Mouse (Mus musculus) embryonic facial prominence, embryonic 10.5 days (tissue): ENCODE data around the gene Lgr6. TPM values are rescaled to one million over a fixed set of nuclear protein-coding genes. Genes with fewer than 3 reads are reported as not detected.

Source experiments
- DNase-seq: peaks from one replicate; pipeline ENCODE4 v3.0.0-alpha.2; 2017; ENCODE audit warnings: low spot score
- H3K27ac ChIP-seq: fragments of 300-500 bp; sonication (generic); replicated peaks from 2 replicates; pipeline ENCODE4 v1.5.1; 2016; ENCODE audit warnings: mild to moderate bottlenecking
- H3K27me3 ChIP-seq: fragments of 300-500 bp; sonication (generic); replicated peaks from 2 replicates; pipeline ENCODE4 v1.6.1; 2016; ENCODE audit warnings: low read depth, mild to moderate bottlenecking; ENCODE audit not compliant: poor library complexity, severe bottlenecking
- H3K36me3 ChIP-seq: fragments of 300-500 bp; sonication (generic); replicated peaks from 2 replicates; pipeline ENCODE4 v1.6.1; 2016; ENCODE audit warnings: mild to moderate bottlenecking, moderate library complexity
- H3K4me1 ChIP-seq: fragments of 300-500 bp; sonication (generic); 2 replicates; pipeline ENCODE4 v1.6.1; 2016
- H3K4me3 ChIP-seq: fragments of 300-500 bp; sonication (generic); 2 replicates; pipeline ENCODE4 v1.5.1; 2016; ENCODE audit warnings: mild to moderate bottlenecking, moderate library complexity
- H3K9me3 ChIP-seq: fragments of 300-500 bp; sonication (generic); 2 replicates; pipeline ENCODE4 v1.6.1; 2016; ENCODE audit warnings: mild to moderate bottlenecking
- WGBS: fragments of 180-500 bp; shearing (Covaris S2); methylation state at CpG from one replicate; pipeline ENCODE4 v1.1.7; 2016; 5-methylcytosine and 5-hydroxymethylcytosine counted together
- polyA plus RNA-seq: library from polyadenylated mRNA; unstranded; fragments of >200 nt; fragmentation: Nextera tagmentation; extraction: Ambion mirVana; gene quantifications from 2 replicates; pipeline ENCODE4 v1.2.1, GENCODE M21; 2016

Gene Lgr6
- polyA plus RNA-seq, 1 experiment from 2014 or later: 1.1 TPM

GRCm38 (mm10) chr1:134960634-134961033, 144.4 kb downstream of the Lgr6 start:
- Histone ChIP-seq H3K4me3 (no peak overlapping the region), H3K4me1 (peaks cover 23% of the 10 kb centered on the region), H3K36me3 (peaks cover 7% of the 10 kb centered on the region), H3K27ac (no peak overlapping the region), H3K9me3 (no peaks in the 10 kb centered on the region), H3K27me3 (no peaks in the 10 kb centered on the region; the same call in 1 of the 2 replicates)
- 65% methylated on average over 7 of the region's 7 CpGs for WGBS
- DNase-seq: no peak

- under 1% methylated on average over 39 of the region's 39 CpGs for WGBS
- peak; percentile 95 for DNase-seq
- Histone ChIP-seq H3K27me3 (no peaks in the 10 kb centered on the region; the same call in 1 of the 2 replicates), H3K4me3 (peak within 1 kb of the TSS; percentile 93), H3K36me3 (no peaks in the 10 kb centered on the region), H3K27ac (peak within 1 kb of the TSS; percentile 94), H3K4me1 (peaks cover 23% of the 10 kb centered on the region), H3K9me3 (no peaks in the 10 kb centered on the region)
Measured at GRCm38 (mm10) chr1:134955637-134956176, 149.4 kb downstream of the Lgr6 start, which contains the start of gene Ppp1r12b. Gene Ppp1r12b, minus strand, starts transcription at chr1:134955942.

GRCm38 (mm10) chr1:134955050-134955636, 149.9 kb downstream of the Lgr6 start:
- peak overlapping the region; percentile 94 for H3K27ac ChIP-seq
- WGBS: 5% methylated on average over 16 of the region's 16 CpGs
- no peaks in the 10 kb centered on the region; the same call in 1 of the 2 replicates for H3K36me3 ChIP-seq
- H3K4me3 ChIP-seq: peak overlapping the region; percentile 93
- no peak for DNase-seq
- no peaks in the 10 kb centered on the region; the same call in 1 of the 2 replicates for H3K27me3 ChIP-seq
- peaks cover 23% of the 10 kb centered on the region for H3K4me1 ChIP-seq
- no peaks in the 10 kb centered on the region for H3K9me3 ChIP-seq

GRCm38 (mm10) chr1:134949946-134950345, 155.1 kb downstream of the Lgr6 start:
- 91% methylated on average over 3 of the region's 3 CpGs for WGBS
- DNase-seq: no peak

GRCm38 (mm10) chr1:134947590-134947989, 157.5 kb downstream of the Lgr6 start:
- no peak overlapping the region for H3K4me3 ChIP-seq
- H3K36me3 ChIP-seq: peaks cover 5% of the 10 kb centered on the region; the same call in 1 of the 2 replicates
- no peak for DNase-seq
- H3K4me1 ChIP-seq: no peaks in the 10 kb centered on the region
- no peak overlapping the region for H3K27ac ChIP-seq
- no peaks in the 10 kb centered on the region for H3K27me3 ChIP-seq
- WGBS: 84% methylated on average over 7 of the region's 7 CpGs
- no peaks in the 10 kb centered on the region for H3K9me3 ChIP-seq

More at GRCm38 (mm10) chr1:134949946-134950345, 155.1 kb downstream of the Lgr6 start:
- H3K4me3 ChIP-seq: no peak overlapping the region
- H3K4me1 ChIP-seq: peaks cover 13% of the 10 kb centered on the region
- H3K9me3 ChIP-seq: no peaks in the 10 kb centered on the region
- no peaks in the 10 kb centered on the region for H3K27me3 ChIP-seq
- H3K36me3 ChIP-seq: peaks cover 5% of the 10 kb centered on the region; the same call in 1 of the 2 replicates
- no peak overlapping the region for H3K27ac ChIP-seq

- no peaks in the 10 kb centered on the region for H3K9me3 ChIP-seq
- no peak overlapping the region for H3K4me3 ChIP-seq
- no peak for DNase-seq
- 90% methylated on average over 2 of the region's 2 CpGs for WGBS
- H3K4me1 ChIP-seq: peaks cover 9% of the 10 kb centered on the region; the same call in 1 of the 2 replicates
- H3K27ac ChIP-seq: no peak overlapping the region
- no peaks in the 10 kb centered on the region for H3K27me3 ChIP-seq
- H3K36me3 ChIP-seq: peaks cover 1% of the 10 kb centered on the region; the same call in 1 of the 2 replicates
Measured at GRCm38 (mm10) chr1:134942898-134943297, 162.2 kb downstream of the Lgr6 start.

GRCm38 (mm10) chr1:134940863-134941262, 164.2 kb downstream of the Lgr6 start:
- WGBS: 66% methylated on average over 4 of the region's 4 CpGs
- Histone ChIP-seq H3K36me3 (no peaks in the 10 kb centered on the region), H3K27me3 (no peaks in the 10 kb centered on the region), H3K4me3 (no peak overlapping the region), H3K9me3 (no peaks in the 10 kb centered on the region), H3K4me1 (peaks cover 9% of the 10 kb centered on the region; the same call in 1 of the 2 replicates), H3K27ac (no peak overlapping the region)
- DNase-seq: no peak

GRCm38 (mm10) chr1:134938233-134938632, 166.8 kb downstream of the Lgr6 start:
- Histone ChIP-seq H3K27me3 (no peaks in the 10 kb centered on the region), H3K36me3 (no peaks in the 10 kb centered on the region), H3K27ac (no peak overlapping the region), H3K9me3 (no peaks in the 10 kb centered on the region), H3K4me3 (no peak overlapping the region), H3K4me1 (peaks cover 9% of the 10 kb centered on the region; the same call in 1 of the 2 replicates)
- 90% methylated on average over 1 of the region's 1 CpGs for WGBS
- DNase-seq: no peak

GRCm38 (mm10) chr1:134936335-134936734, 168.7 kb downstream of the Lgr6 start:
- WGBS: 88% methylated on average over 6 of the region's 6 CpGs

More at GRCm38 (mm10) chr1:134936335-134936734, 168.7 kb downstream of the Lgr6 start:
- Histone ChIP-seq H3K27ac (no peak overlapping the region), H3K9me3 (no peaks in the 10 kb centered on the region), H3K4me1 (peaks cover 13% of the 10 kb centered on the region), H3K27me3 (no peaks in the 10 kb centered on the region), H3K4me3 (no peak overlapping the region), H3K36me3 (no peaks in the 10 kb centered on the region)
- DNase-seq: no peak

Other genes starting within 250 kb of the Lgr6 start
- gene Ppp1r12b, start 149.3 kb downstream of the Lgr6 start, polyA plus RNA-seq: 5.0 and 5.8 TPM in 2 replicates
- gene Ube2t, start 142.7 kb downstream of the Lgr6 start, polyA plus RNA-seq: 52.2 and 55.5 TPM in 2 replicates
- 1.3 and 2.1 TPM in 2 replicates for gene Ptpn7, start 27.4 kb upstream of the Lgr6 start, polyA plus RNA-seq
- 48.3 and 50.3 TPM in 2 replicates for gene Arl8a, start 41.5 kb upstream of the Lgr6 start, polyA plus RNA-seq
- gene Gpr37l1, start 62.4 kb upstream of the Lgr6 start, polyA plus RNA-seq: not detected in 2 replicates
- gene Elf3, start 153.3 kb upstream of the Lgr6 start, polyA plus RNA-seq: 6.3 and 6.4 TPM in 2 replicates
- gene Rnpep, start 178.8 kb upstream of the Lgr6 start, polyA plus RNA-seq: 97.1 and 100 TPM in 2 replicates
- gene Timm17a, start 208.5 kb upstream of the Lgr6 start, polyA plus RNA-seq: 213 and 215 TPM in 2 replicates
- 0.31 and 0.33 TPM in 2 replicates for gene Lmod1, start 219.5 kb upstream of the Lgr6 start, polyA plus RNA-seq